Mouse (Mus musculus): ENCODE results near the gene Smad3. TPM values are rescaled to one million over a fixed set of nuclear protein-coding genes. Genes with fewer than 3 reads are reported as not detected.
A peak's percentile ranks its signal among the peaks of the same experiment; 100 is the strongest.

The Smad3 gene
- polyA plus RNA-seq, 1 experiment: 33.5 TPM

DNA sequence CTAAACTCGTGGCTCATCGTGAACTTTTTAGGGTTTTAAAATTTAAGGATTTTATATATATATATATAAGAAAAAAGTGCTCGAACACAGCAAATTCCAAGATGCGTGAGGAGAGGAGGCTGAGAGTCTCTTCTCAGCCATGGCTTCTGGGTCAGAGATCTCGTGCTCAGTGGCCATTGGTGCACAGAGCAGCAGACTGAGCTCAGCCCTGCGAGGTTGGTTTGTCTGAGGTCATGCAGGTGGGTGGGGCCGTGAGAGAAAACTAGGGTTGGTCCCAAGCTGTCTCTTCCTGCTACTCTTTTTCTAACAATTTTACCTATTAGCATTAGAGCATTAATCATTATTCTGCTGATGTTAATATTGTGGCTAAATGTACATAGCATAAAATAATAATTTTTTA, 124.5 kb downstream of the Smad3 start:
- DNase-seq: no peak
- Histone ChIP-seq H3K27me3 (replicated peaks; ENCODE audit: control insufficient read depth, insufficient read depth, low read length) (no peaks in the 10 kb centered on the region), H3K4me3 (ENCODE audit: insufficient read depth, low read depth, low read length) (no peak overlapping the region), H3K36me3 (ENCODE audit: control insufficient read depth, insufficient read depth, low read length) (no peaks in the 10 kb centered on the region), H3K4me1 (ENCODE audit: control insufficient read depth, insufficient read depth, low read length) (no peaks in the 10 kb centered on the region), H3K27ac (ENCODE audit: insufficient read depth, low read depth, low read length) (no peak overlapping the region)
- WGBS: 76% methylated on average over 7 of the region's 7 CpGs
- TF ChIP-seq CTCF (conservative IDR thresholded peaks at IDR 0.05; ENCODE audit: insufficient read depth, insufficient read length, low read depth, low read length) (no peak), POLR2A (IDR thresholded peaks at IDR 0.05; ENCODE audit: low read depth, low read length) (no peak)

DNA sequence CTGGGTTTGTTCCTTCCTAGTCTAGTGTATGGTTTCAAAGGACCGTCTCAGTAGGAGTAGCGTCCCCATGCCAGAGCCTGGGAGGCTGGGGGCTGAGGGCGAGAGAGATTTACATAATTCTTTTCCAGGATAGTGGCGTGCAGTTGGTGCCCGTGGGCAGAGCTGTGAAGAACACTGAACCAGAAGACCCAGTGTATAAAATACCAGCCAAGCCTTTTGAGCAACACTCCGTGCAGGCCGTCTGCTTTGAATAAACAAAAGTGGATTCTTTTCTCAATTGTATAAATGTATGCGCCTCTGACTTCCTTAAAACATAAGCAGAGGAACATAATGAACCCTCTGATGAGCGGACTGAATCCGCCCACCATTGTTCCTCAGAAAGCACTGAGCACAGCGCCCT, 124.9 kb downstream of the Smad3 start:
- WGBS: 89% methylated on average over 11 of the region's 11 CpGs
- H3K27ac ChIP-seq (ENCODE audit: insufficient read depth, low read depth, low read length): no peak overlapping the region
- H3K36me3 ChIP-seq (ENCODE audit: control insufficient read depth, insufficient read depth, low read length): no peaks in the 10 kb centered on the region
- TF ChIP-seq POLR2A (IDR thresholded peaks at IDR 0.05; ENCODE audit: low read depth, low read length) (no peak), CTCF (conservative IDR thresholded peaks at IDR 0.05; ENCODE audit: insufficient read depth, insufficient read length, low read depth, low read length) (no peak)
- no peaks in the 10 kb centered on the region for H3K27me3 ChIP-seq (replicated peaks; ENCODE audit: control insufficient read depth, insufficient read depth, low read length)
- H3K4me1 ChIP-seq (ENCODE audit: control insufficient read depth, insufficient read depth, low read length): no peaks in the 10 kb centered on the region
- DNase-seq: no peak
- H3K4me3 ChIP-seq (ENCODE audit: insufficient read depth, low read depth, low read length): no peak overlapping the region

DNA sequence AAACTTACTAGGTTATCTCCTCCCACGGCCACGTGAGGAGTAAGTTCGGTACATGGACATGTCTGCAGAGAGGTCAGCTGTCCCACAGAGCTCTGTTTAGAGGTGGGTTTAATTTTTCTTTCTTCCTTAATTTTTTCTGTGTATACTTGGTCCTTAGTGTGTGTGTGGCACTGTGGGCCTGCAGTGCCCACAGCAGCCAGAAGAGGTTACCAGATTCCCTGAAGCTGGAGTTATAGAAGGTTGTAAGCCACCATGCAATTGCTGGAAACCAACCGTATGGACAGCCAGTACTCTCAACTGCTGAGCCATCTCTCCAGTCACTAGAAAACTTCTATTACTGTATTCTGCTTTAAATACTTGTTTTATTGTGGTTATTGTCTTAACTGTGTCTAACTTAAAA, 125.7 kb downstream of the Smad3 start:
- no peaks in the 10 kb centered on the region for H3K36me3 ChIP-seq (ENCODE audit: control insufficient read depth, insufficient read depth, low read length)
- 90% methylated on average over 4 of the region's 4 CpGs for WGBS

DNA sequence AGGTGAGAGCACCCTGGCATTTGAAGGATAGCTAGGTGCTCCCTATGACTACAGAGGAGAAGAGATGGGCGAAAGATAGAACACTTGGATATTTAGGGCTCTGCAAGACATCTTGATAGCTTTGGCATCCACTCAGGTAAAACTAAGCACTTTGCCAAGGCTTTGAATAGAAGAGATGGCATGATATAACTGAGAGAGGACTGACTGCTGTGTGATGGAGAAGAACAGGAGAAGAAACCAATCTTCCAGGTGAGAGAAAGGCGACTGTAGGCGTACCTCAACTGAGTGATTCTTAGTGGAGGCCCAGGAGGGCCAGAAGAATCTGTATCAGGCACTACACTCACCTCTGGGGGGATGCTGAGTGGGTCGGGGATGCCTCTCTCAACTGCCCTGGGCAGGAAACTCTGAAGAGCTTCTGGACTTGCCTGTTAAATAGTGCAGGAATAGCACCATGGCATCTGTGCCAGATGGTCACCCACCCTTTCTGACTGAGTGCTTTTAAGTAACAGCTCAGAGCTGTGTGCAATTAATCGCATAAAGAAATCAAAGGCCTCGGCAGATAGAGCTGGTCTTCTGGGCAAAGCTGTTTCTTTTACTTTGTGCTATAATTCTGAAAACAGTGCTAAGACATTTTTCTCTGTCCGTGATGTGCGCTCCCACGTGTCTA, 132.6 kb downstream of the Smad3 start:
- WGBS: 91% methylated on average over 9 of the region's 9 CpGs
- Histone ChIP-seq H3K36me3 (ENCODE audit: control insufficient read depth, insufficient read depth, low read length) (no peaks in the 10 kb centered on the region), H3K27me3 (replicated peaks; ENCODE audit: control insufficient read depth, insufficient read depth, low read length) (no peaks in the 10 kb centered on the region), H3K4me3 (ENCODE audit: insufficient read depth, low read depth, low read length) (no peak overlapping the region), H3K27ac (ENCODE audit: insufficient read depth, low read depth, low read length) (no peak overlapping the region), H3K4me1 (ENCODE audit: control insufficient read depth, insufficient read depth, low read length) (no peaks in the 10 kb centered on the region)
- DNase-seq: no peak
- TF ChIP-seq CTCF (conservative IDR thresholded peaks at IDR 0.05; ENCODE audit: insufficient read depth, insufficient read length, low read depth, low read length) (no peak), POLR2A (IDR thresholded peaks at IDR 0.05; ENCODE audit: low read depth, low read length) (no peak)

More for the DNA sequence above, 125.7 kb downstream of the Smad3 start:
- H3K27ac ChIP-seq (ENCODE audit: insufficient read depth, low read depth, low read length): no peak overlapping the region
- no peaks in the 10 kb centered on the region for H3K4me1 ChIP-seq (ENCODE audit: control insufficient read depth, insufficient read depth, low read length)
- TF ChIP-seq CTCF (conservative IDR thresholded peaks at IDR 0.05; ENCODE audit: insufficient read depth, insufficient read length, low read depth, low read length) (peak; percentile 41), POLR2A (IDR thresholded peaks at IDR 0.05; ENCODE audit: low read depth, low read length) (no peak)
- H3K27me3 ChIP-seq (replicated peaks; ENCODE audit: control insufficient read depth, insufficient read depth, low read length): no peaks in the 10 kb centered on the region
- H3K4me3 ChIP-seq (ENCODE audit: insufficient read depth, low read depth, low read length): no peak overlapping the region
- no peak for DNase-seq

DNA sequence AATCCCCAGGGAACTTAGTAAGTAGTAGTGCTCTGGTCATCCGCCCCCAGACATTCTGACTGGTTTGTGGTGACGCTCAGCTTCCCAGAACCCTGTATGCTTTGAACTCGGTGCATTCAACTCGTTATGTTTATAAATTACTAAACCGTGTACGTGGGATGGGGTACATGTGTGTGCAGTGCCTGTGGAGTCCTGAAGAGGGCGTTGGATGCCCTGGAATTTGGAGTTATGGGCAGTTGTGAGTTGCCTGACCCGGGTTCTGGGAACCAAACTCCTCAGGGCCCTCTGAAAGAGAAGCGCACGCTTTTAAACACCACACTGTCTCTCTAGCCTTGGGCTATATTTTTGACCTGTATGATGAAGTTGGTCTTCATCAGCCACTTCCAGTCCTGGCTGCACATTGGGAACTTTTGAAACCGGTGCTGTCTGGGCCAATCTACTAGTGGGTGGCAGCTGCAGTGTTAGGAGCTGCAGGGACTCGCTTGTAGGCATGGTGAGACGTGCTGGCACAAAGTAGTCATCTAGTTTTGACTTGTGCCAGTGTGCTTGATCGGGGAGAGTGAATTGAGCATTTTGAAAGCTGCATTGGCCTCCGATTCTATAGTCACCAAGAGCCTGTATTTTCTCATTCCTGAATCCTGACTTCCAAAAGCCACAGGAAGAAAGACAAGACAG, 133.8 kb downstream of the Smad3 start:
- H3K4me3 ChIP-seq (ENCODE audit: insufficient read depth, low read depth, low read length): no peak overlapping the region
- WGBS: 83% methylated on average over 15 of the region's 15 CpGs
- DNase-seq: no peak
- H3K27me3 ChIP-seq (replicated peaks; ENCODE audit: control insufficient read depth, insufficient read depth, low read length): no peaks in the 10 kb centered on the region
- H3K4me1 ChIP-seq (ENCODE audit: control insufficient read depth, insufficient read depth, low read length): no peaks in the 10 kb centered on the region
- no peak overlapping the region for H3K27ac ChIP-seq (ENCODE audit: insufficient read depth, low read depth, low read length)
- TF ChIP-seq CTCF (conservative IDR thresholded peaks at IDR 0.05; ENCODE audit: insufficient read depth, insufficient read length, low read depth, low read length): 0 out of 2 replicates have a peak, but pooled peaks have one; percentile 7
- TF ChIP-seq POLR2A (IDR thresholded peaks at IDR 0.05; ENCODE audit: low read depth, low read length): no peak
- no peaks in the 10 kb centered on the region for H3K36me3 ChIP-seq (ENCODE audit: control insufficient read depth, insufficient read depth, low read length)

- DNase-seq: no peak
- Histone ChIP-seq H3K4me1 (ENCODE audit: control insufficient read depth, insufficient read depth, low read length) (peaks cover 9% of the 10 kb centered on the region), H3K27me3 (replicated peaks; ENCODE audit: control insufficient read depth, insufficient read depth, low read length) (no peaks in the 10 kb centered on the region), H3K4me3 (ENCODE audit: insufficient read depth, low read depth, low read length) (no peak overlapping the region), H3K36me3 (ENCODE audit: control insufficient read depth, insufficient read depth, low read length) (no peaks in the 10 kb centered on the region), H3K27ac (ENCODE audit: insufficient read depth, low read depth, low read length) (no peak overlapping the region)
- TF ChIP-seq CTCF (conservative IDR thresholded peaks at IDR 0.05; ENCODE audit: insufficient read depth, insufficient read length, low read depth, low read length): no peak
- TF ChIP-seq POLR2A (IDR thresholded peaks at IDR 0.05; ENCODE audit: low read depth, low read length): no peak
- WGBS: 83% methylated on average over 2 of the region's 2 CpGs
Observed at GRCm38 (mm10) chr9:63617967-63618366, 139.8 kb downstream of the Smad3 start.
